Mouse (Mus musculus) kidney, adult 8-10 months (tissue): ENCODE data around the gene Wfdc15a.

ENCODE experiments used
- DNase-seq, 2 experiments: peaks; one replicate each; pipeline ENCODE4 v3.0.0; 2022

Wfdc15a gene

DNA sequence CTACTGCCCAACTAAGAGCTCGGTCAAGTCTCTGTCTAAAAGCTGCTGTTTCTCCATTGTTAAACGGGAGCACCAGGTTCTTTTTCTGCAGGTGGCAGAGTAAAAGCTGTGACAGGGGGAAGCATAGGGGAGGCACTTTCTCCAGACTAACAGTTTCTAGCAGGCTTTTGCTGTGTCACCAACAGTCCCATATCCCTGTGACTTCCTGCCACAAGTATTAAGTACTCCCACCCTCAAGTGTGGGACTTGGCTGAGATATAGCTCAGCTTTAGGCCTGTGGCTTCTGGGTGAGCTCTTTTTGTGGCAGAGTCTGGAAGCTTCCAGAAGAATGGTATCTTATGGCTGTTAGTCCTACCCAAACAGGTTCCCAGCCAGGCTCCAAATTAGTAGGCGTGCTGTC, 24.1 kb downstream of the Wfdc15a start:
- DNase-seq: no peak

DNA sequence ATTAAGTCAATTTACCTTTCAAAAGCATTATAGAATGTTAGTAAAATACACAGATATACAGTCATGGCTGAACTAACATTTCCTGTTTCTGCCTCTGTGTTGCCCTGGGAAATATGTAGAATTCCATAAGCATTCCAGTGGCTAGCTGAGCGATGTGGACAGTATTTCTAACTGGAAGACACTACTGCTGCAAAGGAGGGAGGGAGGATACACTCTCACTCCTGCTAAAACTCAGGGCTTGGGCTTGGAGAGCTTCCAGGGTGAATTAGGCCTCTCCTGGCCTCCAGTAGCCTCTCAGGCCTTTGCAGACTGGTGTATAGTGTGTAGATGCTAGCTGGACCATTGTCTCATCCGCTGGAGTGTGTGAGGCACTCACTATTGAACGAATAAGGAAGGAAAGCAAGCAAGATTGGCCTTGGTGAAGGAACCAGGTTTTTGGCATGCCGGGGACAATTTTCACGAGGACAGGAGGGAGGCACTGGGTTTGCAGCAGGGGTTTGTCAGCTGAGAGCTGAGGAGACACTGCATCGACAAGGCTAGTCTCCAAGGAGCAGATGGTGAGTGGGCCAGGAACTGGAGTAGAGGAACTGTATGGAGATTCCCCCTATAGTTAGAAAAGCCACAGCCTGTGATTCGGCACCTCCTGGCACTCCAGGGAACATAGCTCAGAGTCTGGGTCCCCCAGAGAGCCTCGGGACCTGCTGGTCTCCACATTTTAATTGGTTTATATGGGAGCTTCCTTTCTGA, 25.1 kb downstream of the Wfdc15a start:
- DNase-seq: no peak

DNA sequence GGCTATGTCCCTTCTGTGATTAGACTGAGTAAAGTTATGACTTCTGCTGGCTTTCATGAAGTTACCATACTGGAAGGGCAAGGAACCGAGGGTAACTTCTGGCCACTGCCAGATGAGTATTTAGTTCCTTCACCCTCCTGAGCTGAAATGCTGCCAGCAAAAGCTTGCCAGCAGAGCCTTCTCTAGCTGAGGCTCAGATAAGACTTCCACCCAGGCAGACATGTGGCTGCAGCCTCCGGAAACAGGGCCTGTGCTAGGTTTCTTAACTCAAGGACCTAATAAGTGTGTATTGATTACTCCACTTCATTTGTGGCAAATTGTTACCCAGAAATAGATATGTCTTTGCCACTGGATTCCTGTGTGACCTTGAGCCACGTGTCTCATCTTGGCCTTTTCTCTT, 26.5 kb downstream of the Wfdc15a start:
- DNase-seq: no peak

DNA sequence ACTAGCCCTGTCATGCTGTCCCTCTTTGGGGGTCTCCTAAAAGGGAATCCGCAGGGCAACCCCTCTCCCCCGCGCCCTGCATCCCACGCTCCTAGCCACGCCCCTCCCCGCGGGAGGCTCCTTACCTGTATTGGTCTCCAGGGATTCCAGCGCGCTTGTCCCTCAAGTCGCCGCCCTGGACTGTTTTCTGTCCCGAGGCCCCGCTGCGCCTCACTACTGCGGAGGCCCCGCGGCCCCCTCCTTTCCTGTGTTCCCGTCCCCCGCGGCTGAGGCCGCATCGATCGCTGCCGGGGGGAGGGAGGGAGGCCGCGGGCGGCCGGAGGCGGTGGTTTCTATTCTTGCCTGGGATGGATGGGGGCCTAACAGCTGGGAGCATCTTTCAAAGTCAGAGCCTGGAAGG, 29.0 kb downstream of the Wfdc15a start, which contains the start of gene Kcns1:
Gene Kcns1, minus strand, starts transcription at position 212 of the 400 bp plus-strand sequence.
- DNase-seq: no peak

DNA sequence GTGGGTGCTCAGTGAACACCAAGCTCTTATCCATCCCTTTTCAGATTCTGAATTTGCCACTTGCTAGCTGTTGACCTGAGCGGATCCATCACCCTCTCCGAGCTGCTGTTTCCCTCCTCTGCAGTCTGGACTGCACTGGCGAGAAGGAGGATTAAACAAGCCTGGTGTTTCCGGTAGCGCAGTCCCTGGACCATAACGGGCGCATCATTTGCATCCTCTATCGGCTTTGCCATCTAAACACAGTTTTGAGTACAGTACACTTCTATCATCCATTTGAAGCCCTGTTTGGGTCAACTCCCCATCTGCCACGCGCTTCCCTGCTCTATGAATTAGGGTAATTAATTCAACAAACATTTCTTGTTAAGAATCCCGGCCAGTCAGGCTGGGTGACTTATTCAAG, 29.6 kb downstream of the Wfdc15a start:
- DNase-seq: no peak

DNA sequence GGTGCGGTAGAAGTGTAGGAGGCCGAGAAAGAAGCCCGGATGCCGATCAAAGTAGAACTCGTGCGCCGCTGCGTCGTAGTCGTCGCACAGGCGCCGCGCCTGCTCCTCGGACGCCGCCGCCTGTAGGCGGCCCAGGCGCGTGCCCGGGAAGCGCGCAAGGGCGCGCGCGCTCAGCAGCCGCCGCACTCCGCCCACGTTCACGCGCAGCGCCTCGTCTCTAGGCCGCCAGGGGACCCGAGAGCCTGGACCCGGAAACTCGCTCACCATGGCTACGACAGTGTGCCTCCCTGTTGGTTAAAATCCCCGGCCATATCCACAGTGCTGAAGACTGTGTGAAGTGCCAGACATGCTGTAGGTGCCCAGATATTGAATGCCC, 31.4 kb downstream of the Wfdc15a start:
- no peak for DNase-seq

DNA sequence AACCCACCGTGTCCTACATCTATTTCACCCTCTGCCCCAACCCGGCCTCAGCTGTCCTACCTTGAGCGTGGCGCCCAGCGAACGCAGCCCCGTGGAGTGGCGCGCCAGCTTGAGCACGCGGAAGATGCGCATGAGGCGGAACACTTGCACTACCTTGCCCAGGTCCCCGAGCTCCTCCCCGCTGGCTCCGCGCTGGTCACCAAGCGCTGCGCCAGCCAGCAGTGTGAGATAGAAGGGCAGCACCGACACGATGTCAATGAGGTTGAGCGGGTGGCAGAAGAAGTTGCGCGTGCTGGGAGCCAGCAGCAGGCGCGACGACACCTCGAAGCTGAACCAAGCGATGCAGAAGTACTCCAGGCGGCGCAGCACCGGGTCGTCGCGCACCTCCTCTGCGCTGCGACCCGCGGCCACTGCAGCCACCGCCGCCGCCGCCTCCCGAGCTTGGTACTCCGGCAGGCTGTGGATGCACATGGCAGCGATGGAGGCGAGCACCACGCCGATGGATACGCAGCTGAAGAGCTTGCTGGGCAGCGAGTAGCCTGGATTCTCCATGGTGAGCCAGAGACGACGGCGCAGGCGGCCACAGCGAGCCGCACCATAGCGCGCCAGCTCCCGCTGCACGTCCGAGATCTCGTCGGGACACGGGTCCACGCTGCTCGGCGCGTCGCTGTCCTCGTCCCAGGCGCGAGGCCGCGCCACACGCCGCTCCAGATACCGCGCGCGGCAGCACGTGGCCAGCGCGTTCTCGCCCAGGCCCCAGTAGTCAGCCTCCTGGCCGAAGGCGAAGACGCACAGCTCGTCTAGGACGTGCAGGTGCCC, 32.0 kb downstream of the Wfdc15a start:
- no peak for DNase-seq

DNA sequence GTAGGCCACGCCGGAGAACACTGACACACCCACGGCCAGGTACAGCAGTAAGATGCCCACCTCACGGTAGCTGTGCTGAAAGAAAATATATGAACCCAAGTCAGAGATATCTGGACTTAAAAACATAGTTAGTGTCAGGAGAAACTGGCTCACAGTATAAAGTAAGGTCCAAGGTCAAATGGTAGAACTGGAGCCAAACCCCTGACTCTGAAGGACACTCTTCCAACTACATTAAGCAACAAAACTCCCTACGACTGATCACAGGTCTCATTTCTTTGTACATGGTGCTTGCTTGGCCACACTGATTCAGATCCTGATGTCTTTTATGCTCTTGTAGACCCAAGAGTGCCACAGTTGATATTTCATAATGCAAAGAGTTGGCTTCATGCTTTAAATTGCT, 35.0 kb downstream of the Wfdc15a start:
- DNase-seq: no peak

DNA sequence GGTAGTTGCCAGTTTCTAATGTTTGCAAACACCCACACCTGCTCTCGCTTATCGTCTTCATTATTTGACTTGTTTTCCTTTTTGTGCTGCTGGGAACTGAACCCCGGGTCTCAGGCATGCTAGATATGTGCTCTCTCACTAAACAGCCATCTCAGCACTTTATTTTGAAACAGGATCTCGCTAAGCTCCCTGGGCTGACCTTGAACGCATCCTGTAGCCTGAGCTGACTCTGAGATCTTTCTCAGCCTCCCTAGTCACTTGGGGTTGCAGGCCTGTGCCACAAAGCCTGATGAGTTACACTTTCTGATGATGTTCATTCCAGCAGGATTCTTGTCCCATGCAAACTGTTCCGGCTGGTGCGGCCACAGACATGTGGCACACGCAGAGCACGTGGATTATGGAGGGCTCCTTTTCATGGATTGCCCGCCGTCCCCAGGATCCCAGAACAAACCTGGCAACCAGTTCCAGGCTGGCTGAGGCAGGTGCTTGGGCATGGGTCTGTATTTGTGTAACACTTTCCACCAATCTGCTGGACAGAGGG, 38.3 kb downstream of the Wfdc15a start:
- DNase-seq: no peak

DNA sequence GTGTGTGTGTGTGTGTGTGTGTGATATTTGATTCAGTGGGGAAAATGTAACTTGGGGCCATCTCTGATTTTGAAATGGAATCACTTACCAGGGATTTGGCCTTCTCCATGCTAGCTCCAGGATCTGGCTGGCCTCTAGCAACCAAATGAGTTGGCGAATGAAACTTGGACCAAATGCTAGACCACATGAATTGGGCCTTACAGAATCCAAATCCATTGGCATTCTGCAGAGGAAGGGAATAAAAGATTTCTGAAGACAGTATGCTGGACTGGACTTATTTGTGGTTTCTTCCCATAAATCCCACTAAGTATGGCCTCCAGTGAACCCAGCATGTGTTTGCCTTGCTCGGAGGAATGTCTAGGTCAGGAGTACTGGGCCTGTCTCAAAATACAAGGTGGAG, 41.1 kb downstream of the Wfdc15a start:
- no peak for DNase-seq

DNA sequence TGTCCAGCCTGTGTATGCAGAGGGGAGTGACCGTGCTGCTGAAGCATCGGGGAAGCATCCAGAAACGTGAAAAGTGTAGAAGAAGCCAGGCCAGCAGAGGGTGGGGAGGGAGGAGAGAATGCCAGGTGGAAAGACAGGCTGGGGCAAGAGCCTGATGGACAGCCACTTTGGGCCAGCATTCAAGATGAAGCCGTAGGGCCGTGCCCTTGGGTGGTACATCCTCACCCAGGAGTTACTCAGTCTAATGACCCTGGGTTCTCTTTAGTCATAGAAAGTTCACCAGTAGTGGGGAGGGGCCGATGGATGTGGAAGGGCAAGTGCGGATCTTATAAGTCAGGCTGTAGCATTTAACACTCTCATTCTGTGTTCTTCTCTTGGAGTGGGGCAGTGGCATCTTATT, 43.8 kb downstream of the Wfdc15a start:
- no peak for DNase-seq

DNA sequence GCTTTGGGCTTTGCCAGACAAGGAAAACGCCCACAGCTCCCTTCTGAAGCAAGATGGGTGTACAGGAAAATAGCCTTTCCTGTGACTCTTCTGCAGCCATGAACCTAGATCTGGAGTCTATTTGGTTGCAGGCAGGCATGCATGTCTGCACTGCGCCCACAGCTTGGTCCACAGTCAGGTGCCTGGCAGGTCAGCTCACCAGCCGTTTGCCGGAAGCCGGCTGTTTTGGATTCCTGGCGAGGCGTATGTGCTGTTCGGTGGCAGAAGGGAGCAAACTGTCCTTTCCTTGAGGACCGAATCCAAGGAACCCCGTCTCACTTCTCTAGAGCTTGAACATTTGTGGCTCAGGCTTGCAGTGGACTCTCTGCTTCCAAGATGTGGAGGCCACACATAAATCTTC, 45.9 kb downstream of the Wfdc15a start:
- no peak for DNase-seq

DNA sequence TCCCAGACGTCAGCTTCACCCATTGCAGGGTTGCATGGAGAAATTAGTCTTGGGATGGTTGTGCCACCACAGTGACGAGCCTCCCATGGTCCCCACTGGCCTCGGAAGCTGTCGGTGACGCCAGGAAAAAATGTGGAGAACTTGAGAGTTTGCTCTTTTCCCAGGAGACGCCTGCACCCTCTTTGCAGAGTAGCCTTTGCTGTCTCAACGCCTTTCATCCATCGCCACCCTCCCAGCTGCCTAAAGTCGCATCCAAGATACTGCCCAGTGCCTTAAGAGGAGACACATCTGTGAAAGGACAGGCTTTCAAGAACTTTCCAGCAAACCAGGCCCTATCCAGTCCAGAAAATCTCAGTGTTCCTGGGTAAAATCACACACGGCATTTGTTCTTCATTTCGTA, 47.6 kb downstream of the Wfdc15a start:
- DNase-seq: no peak

DNA sequence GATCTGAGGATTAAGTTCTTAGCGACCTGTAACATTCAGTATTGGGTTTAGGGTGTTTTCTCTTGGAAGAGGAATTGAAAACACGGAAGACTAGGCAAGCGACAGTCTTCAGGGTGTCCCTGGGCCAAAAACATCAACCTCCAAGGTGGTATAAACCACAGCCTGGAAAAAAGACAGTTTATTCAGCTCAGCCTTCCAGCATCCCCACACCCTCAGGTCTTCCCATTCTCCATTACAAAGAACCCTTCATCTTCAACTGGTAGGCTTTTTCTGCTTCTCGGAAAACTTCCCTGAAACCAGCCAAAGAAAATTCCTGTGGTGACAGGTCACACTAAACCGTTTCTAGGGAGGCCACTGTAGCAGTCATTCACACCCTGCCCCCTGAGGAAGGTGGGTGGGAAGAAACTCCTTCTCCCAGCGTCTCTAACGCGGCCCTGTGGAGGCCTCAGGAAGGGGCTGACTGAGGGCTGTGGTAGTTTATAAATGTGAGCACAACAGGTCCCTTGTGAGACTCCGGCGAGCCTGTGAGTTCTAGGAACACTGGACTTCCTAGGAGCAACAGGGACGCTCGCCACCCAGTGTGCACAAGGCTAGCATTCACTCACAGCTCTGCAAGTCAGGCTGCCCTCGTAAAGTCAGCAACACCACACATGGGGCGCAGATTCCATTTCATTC, 49.7 kb downstream of the Wfdc15a start:
- DNase-seq: no peak
